Mouse (Mus musculus) liver, postnatal 0 days (tissue): Measurements from ENCODE around the gene Vrk1.

ENCODE experiments used
- CTCF ChIP-seq: sonication (generic); IDR thresholded peaks from 2 replicates; pipeline ENCODE4 v1.5.1; 2016; ENCODE audit warnings: antibody characterized with exemption, low read depth
- EP300 ChIP-seq: IDR thresholded peaks from 2 replicates; pipeline ENCODE4 v1.6.1; 2016; ENCODE audit warnings: antibody characterized with exemption, low read depth, mild to moderate bottlenecking

- TF ChIP-seq CTCF (no peak), EP300 (no peak)
These were observed 70.5 kb downstream of the Vrk1 start for GRCm38 (mm10) chr12:106080511-106080910.
